Mouse (Mus musculus): ENCODE measurements around the gene Aldh3b3. TPM values are rescaled to one million over a fixed set of nuclear protein-coding genes. Genes with fewer than 3 reads are reported as not detected.
"Not testable (repeated sequence)": the region's sequence is repeated elsewhere in the genome, so short reads cannot be mapped to it uniquely, and the experiment has no call there.

The Aldh3b3 gene
- total RNA-seq, 2 experiments from 2014 or later: not detected

GRCm38 (mm10) chr19:3972229-3972628, 13.8 kb downstream of the Aldh3b3 start, which contains the start of gene Aldh3b2:
Gene Aldh3b2, plus strand, starts transcription at chr19:3972328.
- DNase-seq (ENCODE audit: low spot score in 2 of 2): no peak

DNA sequence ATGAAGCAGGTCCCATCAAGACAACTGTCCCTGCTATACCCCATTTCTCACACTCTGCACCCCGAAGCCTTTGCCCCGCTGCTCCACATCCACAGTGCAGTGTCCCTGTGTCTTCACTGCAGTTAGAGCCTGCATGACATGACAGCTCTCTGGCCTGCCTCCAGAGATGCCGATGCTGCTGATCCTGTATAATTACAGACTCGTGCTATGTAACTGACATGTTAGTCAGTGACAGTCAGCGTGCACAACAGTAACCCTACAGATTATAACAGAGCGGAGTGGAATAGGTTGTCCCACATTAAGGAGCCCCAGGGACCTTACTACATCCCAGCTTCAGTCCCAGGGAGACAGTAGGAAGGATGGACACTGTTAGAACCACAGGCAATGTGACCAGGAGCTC, 16.2 kb downstream of the Aldh3b3 start:
- not testable (repeated sequence) for DNase-seq (ENCODE audit: low spot score in 2 of 2)

DNA sequence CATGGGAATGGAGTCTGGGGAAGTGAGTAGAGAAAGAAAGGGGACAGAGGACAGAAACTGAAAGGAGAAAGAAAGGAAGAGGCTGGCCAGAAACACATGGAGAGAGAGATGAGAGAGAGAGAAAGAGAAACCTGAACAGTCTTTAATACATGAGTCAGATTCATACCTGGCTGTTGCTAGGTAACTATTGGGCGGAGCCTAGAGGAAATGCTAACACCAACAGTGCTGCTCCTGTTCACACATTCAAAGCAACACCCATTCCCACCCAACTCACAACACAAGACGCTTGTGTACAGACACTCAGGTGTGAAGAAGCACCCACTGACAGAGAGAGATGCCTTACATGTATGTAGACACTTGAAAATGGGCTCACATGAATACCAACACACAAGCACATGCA, 17.4 kb downstream of the Aldh3b3 start:
- DNase-seq (ENCODE audit: low spot score in 2 of 2): no peak

DNA sequence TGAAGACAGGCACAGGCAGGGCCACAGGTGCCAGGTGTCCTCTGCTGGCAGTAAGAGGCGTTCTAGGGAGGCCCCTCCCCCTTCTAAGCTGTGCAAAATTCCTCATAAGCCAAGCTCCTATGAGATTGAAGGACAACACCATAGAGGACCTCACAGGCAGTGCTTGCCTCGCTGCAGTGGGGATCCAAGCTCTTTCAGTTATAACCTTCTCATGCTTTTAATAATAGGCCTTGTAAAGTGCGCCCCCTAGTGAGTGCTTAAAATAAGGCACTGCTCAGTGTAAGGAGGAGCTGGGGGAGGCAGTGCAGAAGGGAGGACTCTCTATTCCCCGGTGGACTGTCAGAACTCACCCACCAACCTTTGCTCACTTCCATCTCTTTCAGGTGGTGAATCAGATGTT, 21.9 kb downstream of the Aldh3b3 start:
- peak; percentile 60 to 89 for DNase-seq (ENCODE audit: low spot score in 2 of 2)

DNA sequence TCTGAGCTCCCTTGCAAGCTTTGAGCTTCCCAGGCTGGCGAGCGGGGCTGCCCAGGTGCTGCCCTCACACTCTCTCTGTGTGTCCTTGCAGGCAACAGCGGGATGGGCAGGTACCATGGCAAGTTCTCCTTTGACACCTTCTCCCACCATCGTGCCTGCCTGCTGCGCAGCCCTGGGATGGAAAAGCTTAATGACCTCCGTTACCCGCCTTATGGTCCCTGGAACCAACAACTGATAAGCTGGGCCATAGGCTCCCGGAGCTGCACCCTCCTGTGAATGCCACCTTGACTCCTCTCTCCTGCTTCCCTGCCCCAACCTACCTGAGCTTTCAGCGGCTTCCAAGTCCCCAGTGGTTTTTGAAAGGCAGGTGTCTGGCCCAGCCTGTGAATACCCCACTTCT, 22.5 kb downstream of the Aldh3b3 start:
- DNase-seq (ENCODE audit: low spot score in 2 of 2): no peak

- peak in 1 of 2 experiments; percentile 26 for DNase-seq (ENCODE audit: low spot score in 2 of 2)
Measured at GRCm38 (mm10) chr19:3983527-3984200, 25.2 kb downstream of the Aldh3b3 start.

DNA sequence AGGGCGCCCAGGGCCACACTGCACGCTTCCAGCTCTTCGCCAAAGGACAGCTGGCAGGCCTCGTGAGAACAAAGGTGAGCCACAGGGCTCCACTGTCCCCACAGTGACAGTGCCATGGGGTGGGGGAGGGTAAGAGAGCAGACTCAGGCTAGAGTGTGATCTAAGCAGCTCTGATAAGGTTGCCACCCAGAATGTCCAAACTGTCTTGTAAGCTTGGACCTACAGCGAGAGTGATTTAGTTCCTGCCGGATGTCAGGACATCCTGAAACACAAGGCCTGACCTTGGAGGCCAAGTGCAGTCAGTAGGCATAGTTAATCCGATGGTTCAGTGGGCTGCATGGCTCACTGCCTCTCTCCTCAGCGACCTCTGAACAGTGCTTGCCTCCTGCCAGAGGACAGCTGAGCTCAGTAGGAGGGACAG, 26.8 kb downstream of the Aldh3b3 start:
- no peak for DNase-seq (ENCODE audit: low spot score in 2 of 2)

DNA sequence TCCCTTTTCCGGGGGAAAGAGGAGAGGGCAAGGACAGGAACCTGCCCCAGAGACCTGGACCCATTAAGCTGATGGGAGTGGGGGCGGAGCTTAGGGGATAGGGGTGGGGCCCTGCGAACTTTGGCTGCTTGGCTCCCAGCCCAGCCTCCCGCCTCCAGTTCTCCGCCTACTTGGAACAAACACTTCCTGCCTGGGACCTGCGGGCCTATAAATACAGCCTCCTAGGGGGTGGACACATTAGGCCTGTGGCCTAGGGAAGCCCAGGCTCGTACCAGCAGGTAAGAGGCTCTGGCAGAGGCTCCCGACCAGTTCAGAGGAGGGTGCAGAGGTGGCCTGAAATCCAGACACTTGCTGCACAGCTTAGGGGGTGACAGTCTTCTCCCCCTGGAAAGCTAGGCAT, 27.9 kb downstream of the Aldh3b3 start, which contains the start of gene Acy3:
Gene Acy3 (plus strand): TSS at position 237 of the 400 bp plus-strand sequence.
- DNase-seq (ENCODE audit: low spot score in 2 of 2): peak; percentile 53 to 71

- DNase-seq (ENCODE audit: low spot score in 2 of 2): no peak
Measured at GRCm38 (mm10) chr19:3988066-3988465, 29.6 kb downstream of the Aldh3b3 start.

DNA sequence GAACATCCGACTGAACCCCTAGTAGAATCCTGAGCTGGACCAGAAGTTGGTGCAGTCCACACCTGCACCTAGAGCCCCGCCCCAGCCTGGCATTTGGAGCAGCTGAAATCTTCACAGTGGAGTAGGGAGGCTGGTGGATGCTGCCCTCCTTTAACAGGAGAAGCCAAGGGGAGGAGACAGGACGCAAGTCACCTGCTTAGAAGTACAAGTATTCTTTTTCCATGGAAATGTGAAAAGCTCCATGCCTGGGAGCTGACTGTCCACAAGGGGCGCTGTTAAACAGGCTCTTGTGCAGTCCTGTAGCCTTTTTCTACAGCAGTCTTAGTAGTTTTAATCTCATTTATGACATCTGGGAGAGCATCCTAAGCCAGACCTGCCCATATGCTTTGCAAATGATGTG, 30.3 kb downstream of the Aldh3b3 start:
- no peak for DNase-seq (ENCODE audit: low spot score in 2 of 2)

GRCm38 (mm10) chr19:3990804-3991203, 32.4 kb downstream of the Aldh3b3 start:
- no peak for DNase-seq (ENCODE audit: low spot score in 2 of 2)

DNA sequence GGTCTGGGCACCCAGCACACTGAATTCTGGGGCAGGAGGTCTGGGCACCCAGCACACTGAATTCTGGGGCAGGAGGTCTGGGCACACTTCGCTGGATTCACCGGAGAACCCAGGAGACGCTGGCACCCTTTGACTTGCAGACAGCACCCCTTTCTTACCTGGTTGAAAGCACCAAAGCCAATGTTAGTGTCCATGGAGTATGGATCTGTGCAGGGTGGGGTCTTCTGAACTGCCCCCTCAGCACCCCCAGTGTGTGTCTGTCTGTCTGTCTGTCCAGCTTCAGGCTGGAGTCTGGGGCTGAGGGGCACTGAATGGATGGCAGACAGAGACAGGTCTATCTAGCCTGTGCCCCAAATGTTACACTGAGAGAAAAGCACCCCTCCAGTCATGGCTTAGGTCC, 33.1 kb downstream of the Aldh3b3 start:
- DNase-seq (ENCODE audit: low spot score in 2 of 2): no peak

DNA sequence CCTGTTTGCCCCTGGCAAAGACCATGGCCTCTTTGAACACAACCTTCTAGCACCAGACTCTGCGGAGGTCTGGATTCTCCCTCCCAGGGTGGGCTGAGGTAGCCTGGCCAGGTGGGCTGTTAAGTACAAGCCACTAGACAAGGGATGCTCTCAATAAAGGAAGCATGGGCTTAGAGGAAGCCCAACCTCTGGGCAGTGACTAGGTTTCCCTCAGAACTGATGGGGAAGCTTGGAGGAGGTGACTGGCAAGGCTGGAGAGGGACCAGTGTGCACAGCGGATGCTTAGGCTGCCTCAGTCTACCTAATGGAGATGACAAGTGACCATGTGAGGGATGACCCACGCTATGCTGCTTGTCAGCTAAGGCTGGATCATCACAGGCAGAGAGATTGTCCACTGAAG, 33.5 kb downstream of the Aldh3b3 start:
- DNase-seq (ENCODE audit: low spot score in 2 of 2): no peak

DNA sequence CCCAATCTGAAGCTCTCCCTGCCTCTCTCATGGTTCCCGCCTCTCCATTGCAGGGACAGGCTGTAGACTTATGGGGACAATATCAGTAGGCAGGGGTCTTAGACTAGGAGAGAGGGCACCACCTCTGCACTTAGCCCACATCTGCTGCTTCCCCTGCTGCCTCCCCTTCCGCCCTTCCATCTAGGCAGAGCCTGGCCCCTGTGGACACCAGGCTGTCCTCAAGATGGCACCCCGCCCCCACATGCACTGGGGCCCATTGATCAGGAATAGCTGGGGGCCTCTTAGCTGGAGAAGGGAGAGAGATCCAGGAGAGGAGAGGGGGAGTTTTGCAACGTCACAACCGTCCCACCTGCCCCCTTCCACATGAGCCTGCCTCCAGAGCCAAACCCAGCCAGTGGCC, 34.0 kb downstream of the Aldh3b3 start, which contains the start of gene Tbx10:
Gene Tbx10 (plus strand): TSS at position 337 of the 400 bp plus-strand sequence.
- no peak for DNase-seq (ENCODE audit: low spot score in 2 of 2)

DNA sequence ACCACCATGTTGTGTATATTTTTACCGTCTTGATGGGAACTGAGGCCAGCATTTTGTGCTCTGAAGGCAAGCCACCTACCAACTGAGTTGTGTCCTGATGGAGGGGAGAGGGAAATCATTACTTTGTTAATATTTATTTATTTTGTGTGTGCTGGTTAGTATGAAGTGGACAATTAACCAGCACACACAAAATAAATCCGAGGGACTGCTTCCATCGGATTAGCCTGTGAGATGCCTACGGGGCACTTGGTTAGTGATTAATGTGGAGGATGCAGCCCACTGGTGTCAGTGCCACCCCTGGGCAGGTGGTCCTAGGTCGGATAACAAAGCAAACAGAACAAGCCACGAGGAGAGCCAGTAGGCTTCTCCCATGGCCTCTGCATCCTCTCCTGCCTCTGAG, 36.5 kb downstream of the Aldh3b3 start:
- no peak for DNase-seq (ENCODE audit: low spot score in 2 of 2)

- DNase-seq (ENCODE audit: low spot score in 2 of 2): no peak
Measured at GRCm38 (mm10) chr19:3995505-3995904, 37.1 kb downstream of the Aldh3b3 start.

DNA sequence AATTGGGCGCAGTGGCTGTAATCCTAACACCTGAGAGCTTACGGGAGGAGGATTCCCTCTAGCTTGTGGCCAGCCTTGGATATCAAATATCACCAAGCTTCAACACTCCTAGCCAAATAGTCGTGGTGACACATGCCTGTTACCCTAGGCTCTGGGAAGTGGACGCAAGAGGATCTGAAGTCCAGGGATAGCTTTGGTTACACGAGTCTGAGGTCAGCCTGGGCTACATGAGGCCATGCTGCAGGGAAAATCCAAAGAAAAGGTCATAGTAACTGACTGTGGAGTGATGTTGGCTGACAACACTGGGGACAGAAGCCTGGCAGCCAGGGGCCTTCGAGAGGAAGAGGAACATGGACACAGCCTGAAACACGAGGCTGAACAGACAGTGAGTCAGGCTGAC, 37.7 kb downstream of the Aldh3b3 start:
- DNase-seq (ENCODE audit: low spot score in 2 of 2): no peak

DNA sequence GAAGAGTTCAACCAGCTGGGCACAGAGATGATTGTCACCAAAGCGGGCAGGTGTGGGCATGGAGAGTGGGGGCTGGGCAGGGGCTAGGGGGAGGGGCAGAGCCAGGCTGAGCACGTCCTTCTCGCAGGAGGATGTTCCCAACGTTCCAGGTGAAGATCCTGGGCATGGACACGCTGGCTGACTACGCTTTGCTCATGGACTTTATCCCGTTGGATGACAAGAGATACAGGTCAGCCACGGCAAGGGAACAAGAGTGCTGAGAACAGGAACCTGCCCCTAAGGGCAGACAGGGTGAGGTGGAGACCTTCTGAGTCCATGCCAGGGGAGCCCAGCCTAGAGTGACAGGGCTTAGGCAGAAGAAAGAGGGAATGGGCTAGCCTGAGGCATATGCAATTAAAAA, 38.3 kb downstream of the Aldh3b3 start:
- DNase-seq (ENCODE audit: low spot score in 2 of 2): no peak

DNA sequence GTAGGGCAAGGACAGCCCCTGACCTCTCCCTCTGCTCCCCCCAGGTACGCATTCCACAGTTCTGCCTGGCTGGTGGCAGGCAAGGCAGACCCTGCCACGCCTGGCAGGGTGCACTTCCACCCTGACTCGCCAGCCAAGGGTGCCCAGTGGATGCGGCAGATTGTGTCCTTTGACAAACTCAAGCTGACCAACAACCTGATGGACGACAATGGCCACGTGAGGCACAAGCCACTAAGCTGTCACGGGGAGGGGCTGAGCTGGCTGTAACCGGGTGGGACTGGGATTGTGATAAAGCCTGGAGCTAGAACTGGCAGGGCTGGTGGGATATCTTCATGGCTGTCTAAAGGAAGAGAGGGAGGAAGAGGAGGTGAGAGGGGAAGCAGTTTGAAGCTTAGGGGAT, 38.8 kb downstream of the Aldh3b3 start:
- no peak for DNase-seq (ENCODE audit: low spot score in 2 of 2)

DNA sequence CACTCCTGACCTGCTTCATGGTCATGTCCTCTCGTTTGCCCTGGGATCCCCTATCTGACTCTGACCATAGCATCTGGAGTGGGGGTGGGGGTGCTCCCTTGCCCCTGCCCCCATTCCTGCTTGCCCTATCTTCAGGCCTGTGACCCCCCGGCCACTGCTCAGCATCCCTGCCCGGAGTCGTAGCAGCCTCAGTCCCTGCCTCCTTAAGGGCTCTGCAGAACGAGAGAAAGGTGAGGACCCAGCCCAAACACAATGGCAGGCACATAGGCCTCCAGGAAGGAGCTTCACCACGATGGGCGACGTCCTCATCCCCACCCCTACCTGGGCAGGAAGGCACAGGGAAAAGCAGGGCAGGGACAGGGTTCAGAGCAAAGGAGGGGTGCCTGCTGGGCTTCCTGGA, 39.9 kb downstream of the Aldh3b3 start:
- no peak for DNase-seq (ENCODE audit: low spot score in 2 of 2)

DNA sequence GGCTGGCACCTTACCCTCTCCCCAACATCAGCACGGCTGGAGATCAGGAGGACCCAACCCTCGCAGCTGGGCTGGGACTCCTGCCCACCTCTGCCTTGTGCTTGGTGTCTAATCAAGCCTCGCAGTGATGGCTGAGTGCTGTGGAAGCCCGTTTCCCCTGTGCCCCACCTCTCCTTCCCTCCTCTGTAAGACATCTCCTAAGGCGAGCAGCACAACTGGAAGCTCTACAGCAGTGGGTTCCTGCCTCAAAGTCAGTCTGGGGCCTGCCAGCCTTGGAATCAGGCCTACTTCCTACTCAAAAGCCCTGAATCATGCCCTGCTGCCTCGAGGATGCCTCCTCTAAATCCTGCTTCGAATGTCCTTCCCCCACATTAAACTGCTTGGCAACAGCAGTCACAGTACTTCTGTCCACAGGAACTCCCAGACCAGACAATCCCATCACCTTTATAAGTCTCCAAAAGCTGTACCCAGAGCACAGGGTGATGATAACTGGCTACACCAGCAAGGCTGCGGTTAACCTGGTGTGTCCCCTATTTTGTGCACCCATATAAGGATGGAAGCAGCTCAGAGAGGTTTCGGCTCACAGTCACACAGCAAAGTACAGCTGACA, 40.8 kb downstream of the Aldh3b3 start:
- DNase-seq (ENCODE audit: low spot score in 2 of 2): no peak

DNA sequence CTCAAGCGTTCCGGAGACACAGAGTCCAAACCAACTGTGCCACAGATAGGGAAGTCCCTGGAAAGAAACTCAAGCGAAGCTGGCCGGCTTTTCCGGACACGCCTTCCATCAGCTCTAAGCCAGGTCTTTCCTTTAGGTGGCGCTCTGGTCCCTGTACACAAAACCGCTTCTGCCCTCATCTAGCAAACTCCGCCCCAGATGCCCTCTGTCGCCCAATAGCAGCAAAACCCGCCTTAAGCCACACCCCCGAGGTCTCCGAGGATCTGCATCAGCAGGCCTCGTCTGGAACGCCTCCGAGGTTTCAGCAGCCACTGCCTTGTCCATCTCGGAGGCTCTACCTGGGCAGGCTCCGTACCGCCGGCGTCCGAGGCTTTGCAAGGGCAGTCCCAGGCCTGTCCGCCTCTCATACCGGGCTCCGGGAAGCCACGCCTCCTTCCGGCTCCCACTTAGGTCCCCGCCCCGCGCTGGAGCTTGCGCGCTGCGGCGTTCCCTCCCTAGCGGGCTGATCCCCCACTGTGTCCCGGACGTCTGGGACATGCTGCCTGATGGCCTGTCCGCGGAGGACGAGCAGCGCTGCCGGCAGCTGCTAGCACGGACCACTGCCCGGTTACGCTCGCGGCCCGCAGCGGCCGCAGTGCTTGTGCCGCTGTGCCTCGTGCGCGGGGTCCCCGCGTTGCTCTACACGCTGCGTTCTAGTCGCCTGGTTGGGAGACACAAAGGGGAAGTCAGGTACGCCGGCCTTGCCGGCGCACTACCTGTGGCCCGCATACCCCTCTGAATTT, 41.9 kb downstream of the Aldh3b3 start, which contains the start of the genes Nudt8 and Gm49405:
Gene Nudt8 (plus strand): TSS at position 462 of the 782 bp plus-strand sequence.
Gene Gm49405 (plus strand): TSS at position 508 of the 782 bp plus-strand sequence.
- peak; percentile 94 to 97 for DNase-seq (ENCODE audit: low spot score in 2 of 2)

Measured in layer of hippocampus, adult 18-20 months (tissue).